Mouse (Mus musculus): ENCODE measurements around the gene Gm28269. TPM values are rescaled to one million over a fixed set of nuclear protein-coding genes. Genes with fewer than 3 reads are reported as not detected.

Gene Gm28269
- polyA plus RNA-seq (2014; fragmentation: Illumina TruSeq; extraction: RNeasy Lipid Tissue Mini Kit (QIAGEN cat#74804); ENCODE audit: low read depth, low replicate concordance), result not detected

GRCm38 (mm10) chrX:21744997-21745396, at the start of gene Gm28269:
Gene Gm28269 (minus strand): TSS chrX:21745097.

GRCm38 (mm10) chrX:21714829-21715228, 30.1 kb downstream of the Gm28269 start, which contains the start of gene Slc6a14:
Gene Slc6a14 (plus strand): TSS chrX:21714896.

Other genes starting within 250 kb of the Gm28269 start
- gene Slc6a14, start 30.2 kb downstream of the Gm28269 start, polyA plus RNA-seq (2014; fragmentation: Illumina TruSeq; extraction: RNeasy Lipid Tissue Mini Kit (QIAGEN cat#74804); ENCODE audit: low read depth, low replicate concordance), result 1,756 TPM

Measured in sigmoid colon, adult 10 weeks (tissue).